Mouse (Mus musculus): ENCODE results near the gene Myh11.
"Not testable (repeated sequence)": the region's sequence is repeated elsewhere in the genome, so short reads cannot be mapped to it uniquely, and the experiment has no call there.

Gene Myh11

DNA sequence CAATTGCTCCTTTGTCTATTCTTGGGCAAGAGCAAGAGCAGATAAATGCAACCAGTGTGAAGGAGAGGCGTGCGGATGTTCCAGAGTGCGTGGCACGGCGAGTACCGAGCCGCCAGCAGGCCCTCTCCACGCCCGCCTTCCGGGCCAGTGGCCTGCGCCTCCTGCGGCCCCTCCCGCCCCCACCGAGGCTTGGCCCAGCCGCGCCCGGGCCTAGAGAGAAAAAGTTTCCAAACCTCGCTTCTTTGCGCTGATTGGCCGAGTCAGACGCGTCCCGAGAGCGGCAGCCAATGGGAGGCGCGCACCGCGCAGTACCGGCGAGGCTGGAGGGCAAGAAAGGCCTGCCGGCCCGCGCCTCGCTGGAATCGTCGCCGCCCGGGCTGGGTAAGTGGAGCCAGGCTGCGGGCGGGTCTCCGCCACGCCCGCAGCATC, 128.2 kb downstream of the Myh11 start, which contains the start of the genes Nde1 and Marf1:
Gene Nde1 (plus strand): TSS at position 288 of the 429 bp plus-strand sequence.
Gene Marf1 (minus strand): TSS at position 364 of the 429 bp plus-strand sequence.
- peak; percentile 80 to 87 for DNase-seq

DNA sequence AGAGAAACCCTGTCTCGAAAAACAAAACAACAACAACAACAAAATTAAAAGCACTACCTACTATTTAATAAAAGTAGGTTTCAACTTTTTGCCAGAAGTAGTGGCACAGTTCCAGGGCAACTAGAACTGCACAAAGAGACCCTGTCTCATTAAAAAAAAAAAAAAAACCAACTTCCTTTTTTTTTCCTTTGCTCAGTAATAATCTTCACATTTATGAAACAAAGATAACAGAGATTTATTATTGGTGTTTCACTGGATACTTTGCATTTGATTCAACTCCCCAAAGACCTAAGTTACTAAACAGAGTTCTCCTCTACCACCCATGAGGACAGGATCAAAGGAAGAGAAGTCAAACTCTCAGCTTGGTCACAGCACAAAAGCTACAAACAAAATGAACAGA, 130.2 kb downstream of the Myh11 start:
- no peak for DNase-seq

DNA sequence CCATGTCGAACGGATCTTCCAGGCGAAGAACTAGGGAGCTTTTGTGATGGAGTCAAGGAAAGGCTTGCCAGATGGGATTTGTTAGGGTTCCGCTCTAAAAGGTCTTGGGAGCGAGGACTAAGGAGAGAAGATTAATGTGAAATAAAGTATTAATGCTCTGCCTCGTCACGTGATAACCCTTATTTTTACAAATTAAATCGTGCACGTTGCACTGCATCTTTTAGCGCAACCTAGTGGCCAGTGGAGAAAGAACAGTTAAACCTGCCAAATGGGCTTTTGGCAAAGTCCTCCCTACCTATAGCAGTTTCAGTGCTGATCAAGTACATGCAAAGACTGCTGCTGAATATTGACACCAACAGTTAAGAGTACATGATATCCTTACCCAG, 131.4 kb downstream of the Myh11 start:
- peak in 1 of 2 experiments; percentile 87 for DNase-seq

DNA sequence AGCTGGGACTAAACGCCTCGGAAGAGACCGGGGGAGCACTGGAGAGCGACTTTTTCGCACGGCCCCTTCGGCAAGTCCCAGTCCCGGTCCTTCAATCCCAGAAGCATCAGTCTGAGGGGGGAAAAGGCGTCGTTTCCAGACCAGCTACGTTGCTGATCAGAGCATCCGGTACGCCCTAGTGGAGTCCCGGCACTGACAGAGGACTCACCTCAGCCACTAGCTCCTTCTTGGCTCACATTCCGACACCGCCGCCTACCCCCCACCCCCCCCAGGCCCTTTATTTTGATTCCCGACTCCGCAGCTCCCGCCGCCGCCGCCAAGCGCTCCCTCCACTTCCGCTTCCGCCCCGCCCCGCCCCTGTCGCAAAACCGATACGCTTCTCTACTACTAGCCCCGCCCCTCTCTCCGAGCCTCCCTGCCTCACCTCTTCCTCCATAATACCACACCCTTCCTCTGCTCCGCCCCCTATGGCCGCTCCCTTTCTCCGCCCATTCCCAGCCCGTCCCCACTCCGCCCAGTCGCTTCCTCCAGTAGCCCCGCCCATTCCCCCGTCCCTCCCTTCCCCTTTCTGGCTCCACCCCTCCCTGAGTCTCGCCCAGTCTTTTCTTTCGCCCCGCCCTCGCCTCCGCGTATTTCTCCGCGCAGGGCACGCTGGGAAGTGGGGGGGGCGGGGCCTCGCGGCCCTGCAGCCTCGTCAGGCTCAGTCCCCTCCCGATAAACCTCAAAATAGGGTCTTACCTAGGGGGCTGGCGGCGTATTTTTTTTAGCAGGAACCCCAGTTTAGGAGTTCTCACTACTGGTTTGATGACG, 132.0 kb downstream of the Myh11 start:
- peak; percentile 98 to 99 for DNase-seq

DNA sequence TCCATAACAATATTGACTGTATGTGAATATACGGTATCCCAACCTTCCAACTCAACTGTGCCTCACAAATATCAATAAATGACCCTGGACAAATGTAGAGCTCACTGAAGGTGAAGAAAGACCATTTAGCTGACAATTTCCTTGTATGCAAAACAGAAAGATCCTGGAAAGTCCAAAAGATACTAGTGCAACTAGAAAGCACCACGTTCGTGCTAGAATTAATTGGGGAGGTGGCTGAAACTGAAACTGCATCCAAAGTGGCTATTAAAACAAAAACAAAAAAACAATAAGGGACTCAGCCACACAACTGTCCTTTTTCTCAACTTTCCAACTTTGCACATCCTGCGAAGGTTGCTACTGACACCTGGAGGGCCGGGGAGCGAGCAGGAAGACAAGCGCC, 132.6 kb downstream of the Myh11 start:
- no peak for DNase-seq

DNA sequence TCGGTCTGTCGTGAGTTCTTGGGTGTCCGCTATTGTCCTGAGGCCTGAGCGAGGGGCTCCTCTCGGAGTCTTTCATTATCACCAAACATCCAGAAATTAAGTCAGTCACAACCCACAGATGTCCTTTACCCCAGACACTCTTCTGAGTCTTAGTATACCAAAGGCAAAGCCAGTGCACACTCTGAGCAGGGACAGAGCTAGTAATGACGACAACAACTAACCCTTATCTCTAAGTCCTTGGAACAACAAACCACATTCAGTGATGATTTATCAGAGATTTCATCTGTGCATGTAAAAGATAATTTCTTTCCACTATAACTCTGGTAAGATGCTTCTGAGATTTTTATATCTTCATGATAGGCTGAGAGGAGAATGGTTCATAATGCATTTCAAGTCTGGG, 134.9 kb downstream of the Myh11 start:
- no peak for DNase-seq

DNA sequence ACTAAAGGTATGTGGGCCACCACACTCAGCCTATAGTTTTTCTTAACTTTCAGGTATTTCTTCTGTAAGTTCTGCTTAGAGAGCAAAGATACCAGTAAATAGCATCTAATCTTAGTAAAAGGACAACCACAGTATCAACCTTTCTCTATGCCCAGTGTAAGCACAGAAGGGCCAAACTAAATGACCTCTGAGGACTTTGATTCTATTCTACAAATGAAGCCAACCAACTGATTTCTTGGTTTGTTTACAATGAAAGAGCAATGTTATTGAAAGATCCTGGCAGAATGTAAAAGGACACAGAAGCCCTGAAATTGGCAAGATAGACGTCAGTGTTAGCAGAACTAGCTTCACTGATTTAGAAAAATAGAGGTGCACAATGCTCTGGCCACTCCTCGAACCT, 135.5 kb downstream of the Myh11 start:
- DNase-seq: not testable (repeated sequence)

DNA sequence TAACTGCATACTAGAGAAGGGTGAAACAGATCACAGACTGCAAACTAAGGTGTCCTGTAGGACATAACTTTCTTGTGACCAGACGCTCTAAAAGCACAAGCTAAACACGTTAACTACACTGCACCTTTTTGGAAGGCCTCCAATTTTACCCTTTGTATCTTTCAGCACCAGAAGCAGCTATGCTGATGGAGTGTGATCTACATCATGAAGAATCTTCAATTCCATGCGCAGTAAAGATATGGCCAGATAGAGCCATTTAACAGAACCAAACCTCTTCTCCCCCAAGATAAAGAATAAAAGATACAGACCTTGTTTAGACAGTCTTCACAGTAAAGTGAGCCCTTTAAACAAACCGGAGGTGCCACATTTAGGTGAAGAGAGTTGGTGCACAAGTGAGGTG, 139.5 kb downstream of the Myh11 start:
- DNase-seq: no peak

DNA sequence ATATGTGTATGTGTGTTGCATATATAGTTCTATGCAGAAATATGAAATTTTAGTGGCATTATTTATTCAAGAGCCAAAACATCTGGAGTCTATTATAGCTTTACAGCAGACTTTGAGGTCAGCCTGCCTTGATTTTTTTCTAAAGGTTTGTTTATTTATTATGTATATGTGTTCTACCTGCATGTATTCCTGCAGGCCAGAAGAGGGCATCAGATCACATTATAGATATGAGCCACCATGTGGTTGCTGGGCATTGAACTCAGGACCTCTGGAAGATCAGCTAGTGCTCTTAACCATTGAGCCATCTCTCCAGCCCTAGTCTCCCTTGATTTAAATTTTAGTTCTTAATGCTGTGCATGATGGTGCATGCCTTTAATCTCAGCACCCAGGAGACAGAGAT, 143.5 kb downstream of the Myh11 start:
- DNase-seq: no peak
